Mouse (Mus musculus): ENCODE measurements around the gene Serpinf1. TPM values are rescaled to one million over a fixed set of nuclear protein-coding genes. Genes with fewer than 3 reads are reported as not detected.
A peak's percentile ranks its signal among the peaks of the same experiment; 100 is the strongest.

Gene Serpinf1
- polyA plus RNA-seq, 1 experiment from 2014 or later = 833 TPM

- Histone ChIP-seq H3K4me1 (ENCODE audit: insufficient read depth) (peaks cover 13% of the 10 kb centered on the region), H3K4me3 (ENCODE audit: low read depth, low read length) (no peak overlapping the region), H3K36me3 (replicated peaks; ENCODE audit: insufficient read depth, low read length) (peaks cover 18% of the 10 kb centered on the region), H3K9ac (replicated peaks) (no peak overlapping the region), H3K4me2 (ENCODE audit: low read depth, low read length) (no peak overlapping the region), H3K27ac (ENCODE audit: low read depth) (peak overlapping the region; percentile 34; the same call in 1 of the 2 replicates), H3K27me3 (ENCODE audit: insufficient read depth, low read length) (no peaks in the 10 kb centered on the region), H3K9me3 (ENCODE audit: low read length) (no peaks in the 10 kb centered on the region)
- no peak for TF ChIP-seq EP300 (IDR thresholded peaks at IDR 0.05; ENCODE audit: low read depth)
- TF ChIP-seq CTCF (IDR thresholded peaks at IDR 0.05; ENCODE audit: low read depth) = no peak
- DNase-seq (no peak), ATAC-seq (no peak)
- whole genome bisulfite sequencing (ENCODE audit: insufficient replicate concordance) = 80% methylated on average over 7 of the region's 7 CpGs
Measured at GRCm38 (mm10) chr11:75410591-75410990, 11.9 kb downstream of the Serpinf1 start.

- H3K4me2 ChIP-seq (ENCODE audit: low read depth, low read length) = peak overlapping the region; percentile 26; the same call in 1 of the 2 replicates
- no peaks in the 10 kb centered on the region for H3K27me3 ChIP-seq (ENCODE audit: insufficient read depth, low read length)
- H3K9me3 ChIP-seq (ENCODE audit: low read length) = no peaks in the 10 kb centered on the region
- 50% methylated on average over 17 of the region's 17 CpGs for WGBS (ENCODE audit: insufficient replicate concordance)
- no peak overlapping the region for H3K4me3 ChIP-seq (ENCODE audit: low read depth, low read length)
- H3K27ac ChIP-seq (ENCODE audit: low read depth) = peak overlapping the region; percentile 34; the same call in 1 of the 2 replicates
- DNase-seq = no peak
- ATAC-seq = no peak
- TF ChIP-seq CTCF (IDR thresholded peaks at IDR 0.05; ENCODE audit: low read depth) = no peak
- no peak for TF ChIP-seq EP300 (IDR thresholded peaks at IDR 0.05; ENCODE audit: low read depth)
- no peak overlapping the region for H3K9ac ChIP-seq (replicated peaks)
- peaks cover 17% of the 10 kb centered on the region for H3K36me3 ChIP-seq (replicated peaks; ENCODE audit: insufficient read depth, low read length)
- H3K4me1 ChIP-seq (ENCODE audit: insufficient read depth) = peaks cover 6% of the 10 kb centered on the region
Measured at GRCm38 (mm10) chr11:75409679-75410575, 12.6 kb downstream of the Serpinf1 start.

DNA sequence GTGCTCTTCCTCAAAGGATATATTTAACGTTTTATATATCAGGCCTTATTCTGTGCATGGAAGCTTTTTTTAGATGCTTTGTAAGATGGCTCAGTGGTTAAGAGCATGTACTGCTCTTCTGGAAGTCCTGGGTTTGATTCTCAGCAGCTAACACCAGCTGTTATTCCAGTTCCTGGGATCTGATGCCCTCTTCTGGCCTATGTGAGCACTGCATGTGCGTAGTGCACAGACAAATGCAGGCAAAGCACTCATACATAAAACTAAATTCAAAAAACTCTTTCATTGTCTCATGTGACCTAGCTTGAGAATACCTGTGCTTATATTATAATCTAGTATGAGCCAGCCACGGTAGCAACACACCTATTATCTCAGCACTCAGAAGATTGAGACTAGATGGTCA lies 15.6 kb downstream of the Serpinf1 start:
- H3K4me2 ChIP-seq (ENCODE audit: low read depth, low read length) = no peak overlapping the region
- ATAC-seq (no peak), DNase-seq (peak; percentile 71)
- peaks cover 14% of the 10 kb centered on the region for H3K4me1 ChIP-seq (ENCODE audit: insufficient read depth)
- H3K27me3 ChIP-seq (ENCODE audit: insufficient read depth, low read length) = no peaks in the 10 kb centered on the region
- 44% methylated on average over 3 of the region's 3 CpGs for WGBS (ENCODE audit: insufficient replicate concordance)
- H3K9me3 ChIP-seq (ENCODE audit: low read length) = no peaks in the 10 kb centered on the region
- H3K9ac ChIP-seq (replicated peaks) = no peak overlapping the region
- no peak overlapping the region for H3K27ac ChIP-seq (ENCODE audit: low read depth)
- H3K4me3 ChIP-seq (ENCODE audit: low read depth, low read length) = no peak overlapping the region
- TF ChIP-seq EP300 (IDR thresholded peaks at IDR 0.05; ENCODE audit: low read depth) = no peak
- peak; percentile 81 for TF ChIP-seq CTCF (IDR thresholded peaks at IDR 0.05; ENCODE audit: low read depth)
- H3K36me3 ChIP-seq (replicated peaks; ENCODE audit: insufficient read depth, low read length) = peaks cover 13% of the 10 kb centered on the region; the same call in 1 of the 2 replicates

- Histone ChIP-seq H3K36me3 (replicated peaks; ENCODE audit: insufficient read depth, low read length) (peaks cover 10% of the 10 kb centered on the region; the same call in 1 of the 2 replicates), H3K9me3 (ENCODE audit: low read length) (no peaks in the 10 kb centered on the region), H3K27ac (ENCODE audit: low read depth) (no peak overlapping the region), H3K9ac (replicated peaks) (no peak overlapping the region), H3K4me3 (ENCODE audit: low read depth, low read length) (no peak overlapping the region), H3K27me3 (ENCODE audit: insufficient read depth, low read length) (no peaks in the 10 kb centered on the region), H3K4me2 (ENCODE audit: low read depth, low read length) (no peak overlapping the region), H3K4me1 (ENCODE audit: insufficient read depth) (peaks cover 14% of the 10 kb centered on the region)
- TF ChIP-seq EP300 (IDR thresholded peaks at IDR 0.05; ENCODE audit: low read depth) (no peak), CTCF (IDR thresholded peaks at IDR 0.05; ENCODE audit: low read depth) (peak; percentile 28)
- WGBS (ENCODE audit: insufficient replicate concordance) = 65% methylated on average over 4 of the region's 4 CpGs
- ATAC-seq = no peak
- no peak for DNase-seq
Measured at GRCm38 (mm10) chr11:75406104-75406503, 16.4 kb downstream of the Serpinf1 start.

DNA sequence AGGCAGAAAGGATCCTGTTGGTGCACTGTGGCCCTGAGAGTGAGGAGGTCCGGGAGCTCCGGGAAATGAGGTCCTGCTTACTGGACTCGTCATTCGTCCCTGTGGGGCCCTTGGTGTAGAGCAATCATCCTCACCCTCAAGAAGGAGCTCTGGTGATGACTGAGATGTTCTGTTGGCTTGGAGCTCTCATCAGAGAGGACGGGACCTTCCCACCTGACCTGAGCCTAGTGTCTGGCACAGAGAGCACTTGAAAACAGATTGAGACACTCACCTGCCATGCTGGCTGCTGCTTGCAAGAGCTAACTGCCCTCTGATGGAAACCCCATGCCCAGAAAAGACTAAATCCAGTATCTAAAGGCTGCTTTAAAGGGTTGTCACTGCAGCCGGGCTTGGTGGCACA lies 17.7 kb downstream of the Serpinf1 start:
- no peaks in the 10 kb centered on the region for H3K27me3 ChIP-seq (ENCODE audit: insufficient read depth, low read length)
- no peak overlapping the region for H3K4me2 ChIP-seq (ENCODE audit: low read depth, low read length)
- H3K9ac ChIP-seq (replicated peaks) = no peak overlapping the region
- peaks cover 3% of the 10 kb centered on the region for H3K36me3 ChIP-seq (replicated peaks; ENCODE audit: insufficient read depth, low read length)
- no peak for DNase-seq
- no peaks in the 10 kb centered on the region for H3K9me3 ChIP-seq (ENCODE audit: low read length)
- no peak for TF ChIP-seq EP300 (IDR thresholded peaks at IDR 0.05; ENCODE audit: low read depth)
- TF ChIP-seq CTCF (IDR thresholded peaks at IDR 0.05; ENCODE audit: low read depth) = no peak
- ATAC-seq = no peak
- no peak overlapping the region for H3K4me3 ChIP-seq (ENCODE audit: low read depth, low read length)
- H3K27ac ChIP-seq (ENCODE audit: low read depth) = no peak overlapping the region
- H3K4me1 ChIP-seq (ENCODE audit: insufficient read depth) = peaks cover 14% of the 10 kb centered on the region
- 81% methylated on average over 6 of the region's 6 CpGs for WGBS (ENCODE audit: insufficient replicate concordance)

DNA sequence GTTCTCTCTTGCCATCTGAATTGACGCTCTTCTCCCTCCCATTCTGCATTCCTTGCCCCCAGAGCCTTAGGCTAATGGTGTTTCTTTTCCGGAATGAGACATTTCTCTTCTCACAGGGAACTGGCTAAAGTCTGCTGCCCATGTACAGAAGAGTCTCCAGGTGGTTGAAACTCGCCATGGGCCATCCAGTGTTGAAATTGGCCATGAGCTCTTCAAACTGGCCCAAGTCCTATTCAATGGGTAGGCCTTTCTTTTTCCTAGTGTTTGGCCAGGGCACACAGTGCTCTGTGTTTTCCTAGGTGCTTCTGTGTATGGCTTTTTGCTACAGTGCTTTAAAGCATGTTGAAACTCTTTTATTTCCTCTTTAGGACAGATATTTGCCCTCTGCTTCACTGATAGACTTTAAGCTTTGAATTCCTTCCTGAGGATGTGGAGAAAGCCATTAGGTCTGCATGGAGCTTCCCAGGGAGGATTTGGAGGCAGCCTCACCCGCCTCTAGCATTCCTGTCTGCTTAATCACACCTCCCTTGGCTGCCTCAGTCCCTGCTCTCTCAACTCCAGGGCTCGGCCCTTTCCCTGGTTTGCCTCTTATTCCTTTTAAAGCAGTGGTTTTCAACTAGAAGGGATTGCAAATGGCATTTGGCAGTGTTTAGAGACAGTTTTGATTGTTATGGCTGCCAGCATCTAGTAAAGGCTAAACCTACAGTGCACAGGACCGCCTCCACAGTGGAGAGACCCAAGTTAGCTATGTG lies 19.0 kb downstream of the Serpinf1 start:
- H3K36me3 ChIP-seq (replicated peaks; ENCODE audit: insufficient read depth, low read length) = no peaks in the 10 kb centered on the region; the same call in 1 of the 2 replicates
- 76% methylated on average over 6 of the region's 6 CpGs for WGBS (ENCODE audit: insufficient replicate concordance)
- peak overlapping the region; percentile 34; the same call in 1 of the 2 replicates for H3K27ac ChIP-seq (ENCODE audit: low read depth)

More for the DNA sequence above, 19.0 kb downstream of the Serpinf1 start:
- no peak for ATAC-seq
- Histone ChIP-seq H3K27me3 (ENCODE audit: insufficient read depth, low read length) (no peaks in the 10 kb centered on the region), H3K4me1 (ENCODE audit: insufficient read depth) (peaks cover 10% of the 10 kb centered on the region), H3K4me3 (ENCODE audit: low read depth, low read length) (no peak overlapping the region), H3K9me3 (ENCODE audit: low read length) (no peaks in the 10 kb centered on the region), H3K9ac (replicated peaks) (no peak overlapping the region), H3K4me2 (ENCODE audit: low read depth, low read length) (no peak overlapping the region; the same call in 1 of the 2 replicates)
- no peak for DNase-seq
- TF ChIP-seq EP300 (IDR thresholded peaks at IDR 0.05; ENCODE audit: low read depth) = no peak
- no peak for TF ChIP-seq CTCF (IDR thresholded peaks at IDR 0.05; ENCODE audit: low read depth)

Measured in liver, postnatal 0 days (tissue).